Mouse (Mus musculus) leukemia stem cell, adult 10-12 weeks (primary cell): ENCODE results near the gene Tubgcp2. TPM values are rescaled to one million over a fixed set of nuclear protein-coding genes. Genes with fewer than 3 reads are reported as not detected.

Experiments
- polyA plus RNA-seq: library from polyadenylated mRNA; stranded (reverse); fragments of >175 nt; gene quantifications from 2 replicates; pipeline ENCODE4 v1.2.3, GENCODE M21; 2012; ENCODE audit warnings: low replicate concordance

Gene Tubgcp2
- polyA plus RNA-seq: 2.9 and 8.4 TPM in 2 replicates

DNA sequence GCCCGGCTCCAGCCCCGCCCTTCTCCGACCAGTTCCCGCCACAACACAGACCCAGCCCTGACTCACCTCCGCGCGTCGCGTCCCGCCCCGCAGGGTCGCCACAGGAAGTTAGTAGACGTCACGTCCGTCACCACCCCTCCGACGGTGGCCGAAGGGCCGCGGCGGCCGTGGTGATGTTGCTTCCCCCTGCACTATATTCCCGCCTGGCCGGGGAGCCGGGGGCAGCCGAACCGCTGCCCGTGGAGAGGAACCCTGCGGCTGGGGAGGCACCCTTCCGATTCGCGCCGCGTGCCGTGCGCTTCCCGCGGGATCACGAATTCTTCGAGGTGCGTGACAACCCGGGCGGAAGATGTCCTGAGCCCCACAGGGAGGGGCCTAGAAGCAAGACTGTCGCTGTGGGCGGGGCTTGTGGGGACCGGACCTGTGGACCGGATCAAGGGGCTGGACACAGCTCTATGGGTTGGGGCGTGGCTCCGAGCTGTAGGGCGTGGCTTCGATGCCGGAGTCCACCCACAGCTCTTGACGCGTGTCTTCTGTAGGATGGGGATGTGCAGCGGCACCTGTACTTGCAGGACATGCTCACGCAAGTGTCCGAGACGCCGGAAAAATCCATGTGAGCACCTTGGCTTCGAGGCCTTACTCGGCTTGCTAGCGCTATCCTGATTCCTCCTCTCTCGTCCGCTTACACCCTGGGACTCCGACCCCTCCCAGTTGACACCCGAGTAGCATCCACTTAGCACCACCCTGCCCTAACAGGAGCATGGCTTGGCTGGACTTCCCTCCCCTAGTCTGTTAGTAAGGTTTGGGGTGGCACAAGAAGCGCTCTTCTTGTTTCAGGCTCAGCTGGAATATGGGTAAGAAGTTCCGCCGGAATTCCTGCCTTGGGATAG is at the start of gene Tubgcp2, which contains the start of gene Zfp511:
TSS of gene Tubgcp2 (minus strand) at position 389 of the 890 bp plus-strand sequence.
TSS of gene Zfp511 (plus strand) at position 111 of the 890 bp plus-strand sequence.

DNA sequence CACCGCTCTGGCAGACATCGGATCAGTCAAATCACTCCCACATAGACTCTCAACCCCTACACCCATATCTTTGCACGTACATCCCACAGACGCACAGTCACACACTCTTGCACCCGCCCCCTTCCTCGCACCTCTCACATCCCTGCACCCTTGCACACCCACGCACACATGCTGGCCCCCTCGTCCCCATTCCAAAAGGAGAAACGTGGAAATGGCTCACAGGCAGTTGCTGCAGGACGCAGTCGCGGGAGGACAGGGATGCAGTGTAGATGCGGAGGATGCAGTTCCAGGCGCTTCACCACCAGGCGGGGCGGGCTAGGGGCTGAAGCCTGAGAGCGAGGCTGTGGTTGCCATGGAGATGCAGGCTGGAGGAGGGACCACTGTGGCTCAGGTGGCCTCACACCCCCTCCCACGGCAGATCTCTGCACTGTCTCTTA is 45.8 kb upstream of the Tubgcp2 start, which contains the start of gene Caly:
TSS of gene Caly (minus strand) at position 307 of the 437 bp plus-strand sequence.

DNA sequence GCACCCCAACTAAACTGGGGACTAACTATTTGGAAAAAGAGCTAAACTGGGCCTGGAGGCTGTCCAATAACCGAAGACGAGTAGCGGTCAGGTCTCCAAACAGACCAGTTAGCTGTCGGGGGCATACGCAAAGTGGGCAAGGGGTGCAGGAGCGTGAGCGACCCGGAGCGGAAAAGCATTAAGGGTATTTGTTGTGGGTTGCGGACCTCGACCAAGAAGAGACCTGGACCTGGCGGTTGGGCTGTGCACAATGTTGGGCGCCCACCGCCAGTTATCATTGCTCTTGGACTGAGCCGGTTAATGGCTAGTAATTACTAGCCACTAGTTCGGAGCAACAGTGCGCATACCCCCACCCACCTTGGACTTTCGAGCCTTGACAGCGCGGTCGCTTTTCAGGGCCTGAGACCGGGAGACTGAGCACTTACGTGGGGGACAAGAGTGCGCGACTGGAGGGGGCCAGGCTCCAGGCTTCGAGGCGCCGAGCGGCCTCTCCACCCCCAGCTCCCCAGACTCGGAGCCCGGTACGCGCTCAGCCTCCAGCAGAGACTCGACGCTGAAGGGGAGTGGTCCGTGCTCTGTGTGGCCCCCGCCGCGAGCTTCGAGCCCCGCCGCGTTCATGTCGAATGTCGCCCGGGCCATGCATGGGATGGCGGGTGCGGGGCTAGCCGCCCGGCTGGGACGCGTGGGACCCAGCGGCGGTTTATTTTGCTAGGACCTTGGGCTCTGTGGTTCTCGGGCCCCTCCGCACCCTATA is 12.1 kb upstream of the Tubgcp2 start, which contains the start of gene Msx3:
TSS of gene Msx3 (minus strand) at position 729 of the 754 bp plus-strand sequence.

DNA sequence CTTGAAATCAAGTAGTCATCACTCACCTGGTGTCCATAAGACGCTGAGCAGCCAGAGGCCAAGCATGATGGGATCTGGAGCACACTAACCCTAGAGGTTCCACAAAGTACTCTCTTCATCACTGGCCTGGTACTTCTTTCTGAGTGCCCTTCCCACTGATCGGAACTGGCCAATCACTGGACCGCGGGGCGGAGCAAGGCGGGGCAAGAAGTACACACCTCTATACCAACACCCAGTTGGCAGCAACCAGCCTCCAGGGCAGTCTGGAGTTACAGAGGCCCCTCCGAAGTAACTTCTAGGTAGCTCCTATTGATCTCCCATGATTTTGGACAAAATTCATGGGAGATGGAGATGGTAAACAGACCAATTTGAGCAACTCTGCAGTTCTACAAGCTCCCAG is 44.1 kb downstream of the Tubgcp2 start, which contains the start of gene Adam8:
TSS of gene Adam8 (minus strand) at position 157 of the 400 bp plus-strand sequence.

DNA sequence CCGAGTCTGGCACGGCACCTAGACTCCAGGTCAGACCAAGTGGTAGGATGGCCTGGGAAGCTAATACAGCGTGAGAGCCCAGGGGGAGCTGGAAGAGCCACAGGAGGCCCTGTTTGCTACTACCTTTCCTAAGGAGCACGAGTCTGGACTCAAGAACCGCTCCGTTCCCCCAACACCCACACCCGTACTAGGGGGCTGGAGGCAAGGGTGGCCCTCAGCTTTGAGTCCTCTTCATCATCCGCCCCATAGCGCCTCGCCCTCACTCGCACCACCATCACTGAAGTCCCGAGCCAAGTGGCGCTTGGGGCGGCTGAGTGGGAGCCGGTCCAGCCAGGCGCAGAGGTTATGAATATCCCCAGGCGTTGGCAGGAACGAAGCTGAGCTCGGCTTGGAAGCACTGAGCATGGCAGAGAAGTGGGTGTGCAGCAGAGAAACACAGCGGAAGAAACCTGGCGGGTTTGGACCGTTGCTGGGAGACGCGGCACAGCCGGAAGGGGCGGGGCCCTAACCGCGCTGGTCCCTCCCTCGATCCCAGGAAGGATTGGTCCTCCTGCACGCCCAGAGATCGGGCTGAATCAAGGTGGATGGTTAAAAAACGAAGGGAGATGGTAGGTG is 58.1 kb downstream of the Tubgcp2 start, which contains the start of gene 6430531B16Rik:
TSS of gene 6430531B16Rik (minus strand) at position 478 of the 615 bp plus-strand sequence.

Other genes starting within 250 kb of the Tubgcp2 start
- not detected in 2 replicates for gene Adgra1, start 202.5 kb downstream of the Tubgcp2 start, polyA plus RNA-seq
- 0.06 TPM in 1 of 2 replicates, not detected in the other for gene Kndc1, start 142.0 kb downstream of the Tubgcp2 start, polyA plus RNA-seq
- gene Utf1, start 92.9 kb downstream of the Tubgcp2 start, polyA plus RNA-seq: 0.39 and 0.77 TPM in 2 replicates
- not detected in 2 replicates for gene 6430531B16Rik, start 57.9 kb downstream of the Tubgcp2 start, polyA plus RNA-seq
- gene Adam8, start 44.1 kb downstream of the Tubgcp2 start, polyA plus RNA-seq: 2.5 and 4.3 TPM in 2 replicates
- 15.0 and 21.8 TPM in 2 replicates for gene Zfp511, start 278 bp downstream of the Tubgcp2 start, polyA plus RNA-seq
- gene Msx3, start 12.4 kb upstream of the Tubgcp2 start, polyA plus RNA-seq: not detected in 2 replicates
- not detected in 2 replicates for gene Caly, start 45.9 kb upstream of the Tubgcp2 start, polyA plus RNA-seq
- gene Prap1, start 56.7 kb upstream of the Tubgcp2 start, polyA plus RNA-seq: not detected in 2 replicates
- gene Fuom, start 65.8 kb upstream of the Tubgcp2 start, polyA plus RNA-seq: 22.3 and 34.2 TPM in 2 replicates
- 2.6 and 4.2 TPM in 2 replicates for gene Paox, start 79.1 kb upstream of the Tubgcp2 start, polyA plus RNA-seq
- gene Echs1, start 79.8 kb upstream of the Tubgcp2 start, polyA plus RNA-seq: 2.1 and 6.3 TPM in 2 replicates
- gene Mtg1, start 100.9 kb upstream of the Tubgcp2 start, polyA plus RNA-seq: 5.5 and 5.9 TPM in 2 replicates
- not detected in 2 replicates for gene Sprn, start 118.2 kb upstream of the Tubgcp2 start, polyA plus RNA-seq
- not detected in 2 replicates for gene Olfr522, start 128.1 kb upstream of the Tubgcp2 start, polyA plus RNA-seq
- not detected in 2 replicates for gene Olfr523, start 136.5 kb upstream of the Tubgcp2 start, polyA plus RNA-seq
- gene Olfr524, start 169.3 kb upstream of the Tubgcp2 start, polyA plus RNA-seq: not detected in 2 replicates
- gene Cd163l1, start 181.6 kb upstream of the Tubgcp2 start, polyA plus RNA-seq: 0.07 TPM in 1 of 2 replicates, not detected in the other
- 0.05 and 0.08 TPM in 2 replicates for gene 5830411N06Rik, start 210.6 kb upstream of the Tubgcp2 start, polyA plus RNA-seq